Mouse (Mus musculus) liver, adult 2 months (tissue): ENCODE results near the gene Col25a1.

Source experiments
- CTCF ChIP-seq: fragments of 200-500 bp; IDR thresholded peaks from 2 replicates; pipeline ENCODE4 v1.5.1; 2011; ENCODE audit warnings: low read depth, low read length, control low read depth
- POLR2A ChIP-seq: fragments of 200-500 bp; IDR thresholded peaks from 2 replicates; pipeline ENCODE4 v1.6.1; 2011; ENCODE audit warnings: low read length, control low read depth; ENCODE audit not compliant: insufficient read depth; ENCODE audit errors: extremely low read depth

GRCm38 (mm10) chr3:130521834-130522476 is 390.7 kb downstream of the Col25a1 start:
- TF ChIP-seq POLR2A: no peak
- no peak for TF ChIP-seq CTCF
